Mouse (Mus musculus): ENCODE data around the gene Olfr513.

The Olfr513 gene

DNA sequence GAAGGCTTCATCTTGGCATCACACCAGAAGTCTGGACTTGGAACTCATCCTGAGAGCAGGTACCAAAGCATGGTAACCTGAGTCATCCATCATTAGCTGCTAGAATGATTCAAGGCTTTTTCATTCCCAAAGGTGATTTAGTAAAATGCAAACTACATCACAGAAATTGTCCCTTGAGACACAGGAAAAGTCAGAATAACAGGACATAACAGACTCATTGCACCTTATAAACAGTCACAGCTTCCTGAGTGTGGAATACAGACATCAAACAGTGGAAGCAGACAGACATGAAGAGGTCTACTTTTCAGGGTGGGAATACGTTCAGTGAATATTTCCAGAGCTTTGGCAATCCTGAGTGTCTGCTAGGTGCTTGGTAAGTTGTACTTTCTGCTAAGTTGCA lies at the start of gene Olfr513:
Gene Olfr513, plus strand, starts transcription at position 301 of the 400 bp plus-strand sequence.
- no peak for DNase-seq (ENCODE audit: low spot score)

DNA sequence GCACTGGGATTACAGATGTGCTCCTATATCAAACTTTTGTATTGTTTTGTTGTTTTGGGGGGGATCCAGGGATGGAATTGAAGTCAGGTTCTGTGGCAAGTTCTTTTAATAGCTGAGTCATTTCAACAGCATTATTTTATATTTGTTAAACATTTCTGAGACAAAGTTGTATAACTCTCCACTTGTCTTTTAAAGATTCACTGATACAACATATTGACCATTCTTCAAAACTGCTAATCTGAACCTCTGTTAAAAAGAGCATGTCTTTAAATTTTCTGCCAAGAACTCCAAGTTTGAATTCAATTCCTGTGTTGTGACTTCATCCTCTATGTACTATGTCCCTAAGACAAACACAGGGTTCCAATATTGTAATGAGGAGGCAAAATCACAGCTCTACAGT lies 37.8 kb upstream of the Olfr513 start, which contains the start of gene Olfr512:
Gene Olfr512, plus strand, starts transcription at position 301 of the 400 bp plus-strand sequence.
- no peak for DNase-seq (ENCODE audit: low spot score)

DNA sequence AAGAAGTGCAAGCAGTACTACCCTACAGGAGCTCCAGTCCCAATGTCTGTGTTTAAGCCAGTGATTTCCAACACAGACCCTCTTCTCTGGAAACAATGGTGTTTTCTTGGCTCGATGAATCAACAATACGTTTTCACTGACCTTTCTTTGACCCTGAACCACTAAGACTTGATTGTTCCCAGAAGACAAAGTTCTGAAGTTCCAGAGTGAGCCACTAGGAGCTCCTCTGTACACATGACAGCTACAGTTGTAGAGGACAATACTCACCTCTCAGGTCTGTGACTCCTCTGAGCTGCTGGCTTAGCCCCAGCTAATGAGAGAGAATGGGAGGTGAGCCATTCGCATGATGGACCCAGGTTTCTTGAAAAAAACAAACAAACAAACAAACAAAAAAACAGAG lies 9.6 kb downstream of the Olfr513 start:
- peak; percentile 4 for DNase-seq (ENCODE audit: low spot score)

DNA sequence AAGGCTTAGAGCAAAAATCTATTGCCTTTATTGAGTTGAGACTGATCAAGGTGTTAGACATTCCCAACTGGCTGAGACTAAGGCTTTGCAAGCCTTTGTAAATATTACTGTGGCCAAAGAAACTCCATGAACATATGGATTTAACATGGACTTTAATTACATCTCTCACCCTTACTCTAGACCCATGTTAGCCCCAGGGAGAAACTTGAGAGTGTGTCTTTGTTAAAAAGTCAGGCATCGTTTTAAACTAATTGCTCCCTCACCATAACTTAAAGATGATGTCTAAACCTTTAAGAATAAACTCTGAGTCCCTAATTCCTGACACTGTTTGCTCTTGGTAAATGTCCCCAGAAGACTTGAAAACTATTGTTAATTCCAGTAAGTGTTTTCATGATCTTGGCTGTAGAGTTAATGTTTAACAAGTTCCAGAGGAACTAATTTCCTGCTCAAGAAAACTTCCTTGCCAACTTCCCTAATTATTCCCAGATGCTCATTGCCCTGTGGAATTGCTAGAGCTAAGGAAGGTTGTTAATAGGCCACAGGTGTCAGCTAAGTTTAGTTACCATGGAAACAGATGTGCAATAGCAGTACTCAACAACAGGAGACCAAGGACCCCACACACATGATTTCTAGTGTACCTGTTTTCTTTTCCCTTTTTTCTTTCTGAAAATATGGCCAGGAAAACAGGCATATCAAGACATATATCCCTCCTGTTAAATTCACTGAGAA lies 46.6 kb downstream of the Olfr513 start:
- DNase-seq (ENCODE audit: low spot score): no peak
